Mouse (Mus musculus): ENCODE results near the gene Park7.

Park7 gene

GRCm38 (mm10) chr4:150914290-150914733, at the start of gene Park7, which contains the start of gene Tnfrsf9:
TSS of gene Park7 (minus strand) at chr4:150914437.
TSS of gene Tnfrsf9 (plus strand) at chr4:150914562.
- DNase-seq = peak; percentile 96

- DNase-seq = no peak
These were observed 49.5 kb upstream of the Park7 start for GRCm38 (mm10) chr4:150963711-150964110.

DNA sequence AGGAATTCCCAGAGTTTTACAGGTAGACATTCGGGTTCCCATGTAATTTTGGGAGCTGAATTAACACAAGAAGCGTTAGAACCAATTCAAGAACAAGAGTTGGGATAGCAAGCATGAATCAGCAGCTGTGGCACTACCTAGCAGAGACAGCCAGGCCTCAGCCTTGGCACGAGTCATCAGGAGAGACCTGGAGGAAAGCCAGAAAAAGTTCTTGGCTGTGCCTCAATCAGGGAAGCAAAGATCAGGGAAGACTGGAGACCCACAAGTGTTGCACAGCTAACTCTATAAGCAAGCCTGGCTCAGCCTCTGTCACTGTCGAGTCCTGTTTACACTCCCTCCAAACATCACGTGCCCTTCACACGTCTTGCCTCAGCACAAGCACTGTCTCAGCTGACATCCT, 48.0 kb upstream of the Park7 start:
- DNase-seq = no peak

DNA sequence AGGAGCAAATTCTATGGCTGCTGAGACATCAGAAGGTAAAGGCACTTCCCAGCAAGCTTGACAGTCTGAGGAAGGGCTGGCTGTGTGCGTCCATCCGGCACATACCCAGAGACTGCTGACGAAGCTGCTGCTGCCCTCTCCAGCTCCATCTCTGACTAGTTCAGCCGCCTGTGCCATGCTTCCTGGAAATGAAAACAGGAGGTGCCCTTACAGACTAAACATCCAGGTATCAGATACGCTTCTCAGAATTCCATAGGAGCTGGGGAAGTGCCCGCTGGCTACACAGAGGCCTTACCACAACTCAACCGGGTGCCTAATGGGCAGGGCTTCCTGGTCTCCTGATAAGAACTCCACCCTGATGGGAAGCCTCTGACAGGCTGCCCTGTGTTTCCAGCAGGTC, 44.3 kb upstream of the Park7 start:
- DNase-seq = no peak

GRCm38 (mm10) chr4:150957106-150957458, 42.8 kb upstream of the Park7 start:
- no peak for DNase-seq

DNA sequence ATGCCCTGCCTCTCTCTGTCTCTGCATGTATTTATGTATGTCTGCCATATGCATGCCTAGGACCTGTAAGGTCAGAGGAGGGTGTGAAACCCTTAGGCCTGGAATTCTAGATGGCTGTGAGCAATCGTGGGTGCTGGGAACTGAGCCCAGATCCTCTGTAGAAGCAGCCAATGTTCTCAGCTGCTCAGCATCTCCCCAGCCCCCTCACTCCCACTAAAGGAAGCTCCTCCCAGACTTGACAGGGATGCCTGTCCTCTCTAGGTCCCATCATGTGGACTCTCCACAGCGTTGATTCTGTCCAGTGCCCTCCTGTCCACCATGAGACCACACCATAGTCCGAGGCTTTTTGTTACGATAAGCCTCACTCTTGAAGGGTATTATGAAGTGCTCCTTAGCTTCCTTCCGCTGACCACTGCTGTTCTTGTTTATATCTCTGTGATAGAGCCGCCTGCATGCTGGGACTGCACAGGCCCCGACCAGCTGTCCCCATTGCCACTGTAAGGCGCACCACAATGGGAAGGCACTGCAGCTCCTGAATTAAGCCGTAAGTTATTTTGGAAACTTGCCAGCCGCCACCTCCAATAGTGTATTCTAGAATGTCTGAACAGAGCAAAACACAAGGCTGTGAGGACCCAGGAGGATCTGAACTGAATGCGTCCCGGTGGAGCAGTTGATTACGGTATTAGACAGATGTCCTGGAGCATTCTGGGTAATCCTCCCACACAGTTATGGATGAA, 42.3 kb upstream of the Park7 start:
- DNase-seq = peak; percentile 69

DNA sequence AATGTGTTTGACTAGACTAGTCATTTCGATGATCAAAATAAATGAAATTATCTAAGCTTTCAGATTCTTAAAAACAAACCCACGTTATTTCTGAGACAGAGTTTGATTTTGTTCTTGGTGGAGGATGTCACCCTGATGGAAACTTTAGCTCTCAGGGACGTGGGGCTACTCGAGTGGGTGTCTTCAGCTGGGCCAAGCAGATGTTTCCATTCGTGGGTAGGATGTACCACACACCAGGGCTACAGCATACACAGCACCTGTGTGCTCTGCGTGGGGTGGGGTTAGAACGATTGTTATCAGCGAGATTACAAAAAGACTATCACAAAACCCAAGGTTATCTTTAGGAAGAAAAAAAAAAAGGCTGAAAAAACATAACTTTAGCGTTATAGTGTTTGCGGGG, 36.7 kb upstream of the Park7 start:
- DNase-seq = no peak

GRCm38 (mm10) chr4:150944707-150945106, 30.5 kb upstream of the Park7 start:
- DNase-seq = no peak

DNA sequence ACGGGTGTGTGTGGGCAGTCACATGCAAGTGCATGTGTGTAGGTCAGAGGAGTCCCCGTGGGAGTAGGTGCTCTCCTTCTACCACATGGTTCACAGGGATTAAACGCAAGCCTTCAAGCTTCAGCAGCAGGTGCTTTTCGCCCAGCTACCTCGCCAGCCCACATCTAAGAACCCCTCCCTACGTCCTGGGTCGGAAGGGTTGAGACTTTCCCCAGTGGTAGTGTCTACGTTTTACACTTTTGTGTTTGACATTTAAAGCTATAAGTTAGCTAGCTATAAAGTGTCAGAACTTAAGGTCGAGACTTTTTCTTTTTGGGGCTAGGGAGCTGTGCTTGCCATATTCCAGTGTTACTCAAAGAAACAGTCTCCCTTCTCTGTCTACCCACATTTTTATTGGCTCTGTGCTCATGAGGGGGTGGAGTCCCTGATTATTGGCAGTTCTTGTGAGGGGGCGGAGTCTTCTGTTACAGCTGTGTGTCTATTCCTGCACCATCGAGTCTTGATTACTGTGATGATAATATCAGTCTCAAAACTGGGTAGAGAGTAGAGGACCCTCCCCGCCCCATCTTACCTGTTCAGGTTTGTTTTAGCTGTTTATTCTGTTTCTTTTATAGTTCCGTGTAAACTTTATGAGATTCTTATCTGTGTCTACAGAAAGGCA, 25.9 kb upstream of the Park7 start:
- DNase-seq = no peak

DNA sequence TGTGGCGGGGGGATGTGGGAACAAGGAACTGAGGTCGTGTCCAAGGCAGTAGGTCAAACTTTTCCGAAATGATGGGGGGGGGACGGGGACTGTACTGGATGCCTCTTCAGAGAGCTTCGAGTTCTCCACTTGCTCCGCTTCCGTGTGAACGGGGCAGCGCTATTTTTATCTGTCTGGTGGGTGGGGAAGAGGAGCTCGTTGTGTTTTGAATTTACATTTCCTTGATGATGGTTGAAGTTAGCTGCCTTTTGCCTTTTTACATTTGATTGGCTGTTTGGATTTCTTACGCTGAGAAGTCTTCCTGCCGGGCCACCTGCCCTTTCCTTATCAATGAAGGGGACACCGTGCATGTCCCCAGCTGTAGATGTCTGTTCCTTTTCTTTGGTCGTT, 23.8 kb upstream of the Park7 start:
- no peak for DNase-seq

DNA sequence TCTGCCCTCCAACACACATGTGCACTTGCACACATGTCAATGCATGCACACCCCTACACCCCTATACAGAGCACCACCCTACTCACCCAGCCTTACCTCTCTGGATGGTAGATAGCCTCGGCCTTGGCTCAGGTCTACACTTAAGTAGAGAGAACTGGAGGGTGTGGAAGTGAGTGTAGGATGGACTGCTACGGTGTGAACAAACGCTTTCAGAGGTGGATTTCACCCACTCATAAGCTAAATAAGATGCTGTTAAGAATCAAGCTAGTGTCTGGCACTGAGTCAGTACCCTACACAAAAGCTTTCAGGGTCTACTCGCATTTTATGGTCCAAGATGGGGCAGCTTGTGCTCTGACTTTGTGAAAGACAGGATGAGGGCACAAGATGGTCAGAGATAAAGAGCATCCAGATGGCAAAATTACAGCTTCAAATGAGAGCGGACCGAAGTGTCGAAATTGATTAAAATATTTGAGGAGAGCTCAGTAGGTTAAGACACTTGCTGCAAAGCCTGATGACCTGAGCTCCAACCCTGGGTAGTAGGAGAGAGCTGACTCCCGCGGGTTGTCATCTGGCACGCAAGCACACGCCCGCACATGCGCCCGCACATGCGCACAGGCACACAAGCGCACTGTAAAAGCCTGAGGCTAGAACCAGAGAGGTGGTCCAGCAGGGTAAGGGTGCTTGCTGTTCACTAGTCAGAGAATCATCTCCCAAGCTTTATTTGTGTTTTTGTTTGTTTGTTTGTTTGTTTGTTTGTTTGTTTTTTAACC, 23.2 kb upstream of the Park7 start:
- DNase-seq = peak; percentile 47

DNA sequence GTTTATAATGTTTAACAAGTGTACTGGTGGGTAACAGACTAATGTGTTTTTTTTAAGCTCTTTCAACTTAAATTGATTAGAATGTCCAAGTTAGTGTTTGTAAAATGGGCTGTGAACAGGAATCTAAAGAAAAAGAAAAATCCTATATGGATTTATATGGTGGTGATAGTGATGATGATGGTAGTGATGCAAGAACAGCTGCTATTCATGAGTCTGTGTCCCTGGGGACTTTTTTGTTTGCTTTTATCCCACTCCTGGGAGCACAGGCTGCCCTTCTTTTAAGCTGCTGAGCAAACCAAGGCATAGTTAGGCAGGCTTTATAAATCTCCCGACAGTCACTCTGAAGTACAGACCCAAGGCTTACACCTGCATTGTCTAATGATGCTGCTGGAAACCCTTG, 19.3 kb upstream of the Park7 start:
- no peak for DNase-seq

GRCm38 (mm10) chr4:150927789-150928188, 13.6 kb upstream of the Park7 start:
- no peak for DNase-seq

GRCm38 (mm10) chr4:150926924-150927705, 12.9 kb upstream of the Park7 start:
- no peak for DNase-seq

GRCm38 (mm10) chr4:150925923-150926322, 11.7 kb upstream of the Park7 start:
- no peak for DNase-seq

DNA sequence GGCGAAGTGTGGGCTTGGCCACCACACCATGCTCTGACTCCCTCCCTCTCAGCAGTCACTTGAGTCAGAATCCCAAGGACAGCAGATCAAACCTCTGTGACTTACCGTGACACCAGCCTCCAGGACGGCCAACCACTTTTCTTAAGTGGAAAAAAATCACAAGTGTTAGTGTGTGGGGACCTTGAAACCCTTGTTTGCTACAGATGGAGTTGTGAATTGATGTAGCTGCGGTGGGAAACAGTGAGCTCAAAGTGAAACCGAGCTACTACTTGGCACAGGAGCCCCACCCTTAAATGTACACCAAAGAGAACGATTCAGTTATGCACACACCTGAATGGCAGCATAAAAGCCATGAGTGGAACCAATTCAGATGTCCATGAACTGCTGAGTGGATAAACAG, 10.7 kb upstream of the Park7 start:
- no peak for DNase-seq

DNA sequence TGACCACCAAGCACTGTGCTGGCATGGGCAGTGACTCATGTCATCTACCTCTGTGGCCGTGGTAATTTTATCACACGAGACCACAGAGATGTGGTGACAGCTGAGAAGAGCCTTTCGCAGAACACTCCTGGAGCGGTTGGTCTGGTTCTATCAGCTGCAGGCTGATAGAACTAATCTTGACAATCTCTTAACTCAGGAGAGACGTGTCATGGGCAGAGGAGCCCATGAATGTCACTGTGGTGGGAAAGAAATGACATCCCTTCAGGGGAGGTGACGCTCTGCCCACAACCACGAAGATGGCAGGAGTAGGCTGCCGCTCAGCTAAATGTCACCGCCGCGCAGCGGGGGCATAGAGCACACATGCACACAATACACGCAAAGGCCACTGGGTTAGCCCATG, 10.1 kb upstream of the Park7 start:
- no peak for DNase-seq

GRCm38 (mm10) chr4:150921206-150921605, 7.0 kb upstream of the Park7 start:
- no peak for DNase-seq

GRCm38 (mm10) chr4:150917336-150918027, 3.2 kb upstream of the Park7 start:
- DNase-seq = no peak

GRCm38 (mm10) chr4:150915181-150915906, 1.1 kb upstream of the Park7 start:
- DNase-seq = peak; percentile 56

DNA sequence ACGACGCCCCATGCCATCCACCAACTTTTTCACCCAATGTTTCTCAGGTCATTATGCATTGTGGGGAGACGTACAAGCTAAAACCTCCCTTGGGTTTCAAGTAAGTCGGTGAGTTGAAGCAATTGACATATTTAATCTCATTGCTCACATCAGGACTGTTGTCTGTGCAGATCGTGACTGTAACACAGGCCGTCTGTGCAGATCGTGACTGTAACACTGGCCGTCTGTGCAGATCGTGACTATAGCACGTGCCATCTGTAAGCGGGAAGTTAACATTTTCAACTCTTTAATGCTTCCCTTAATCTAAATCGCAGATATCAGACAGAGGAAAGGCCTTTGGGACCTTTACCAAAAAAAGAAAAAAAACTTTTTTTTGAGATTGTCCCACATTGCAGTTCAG, 494 bp downstream of the Park7 start:
- DNase-seq = no peak
